Mouse (Mus musculus): ENCODE data around the gene Pif1.
A peak's percentile ranks its signal among the peaks of the same experiment; 100 is the strongest.

Pif1 gene

DNA sequence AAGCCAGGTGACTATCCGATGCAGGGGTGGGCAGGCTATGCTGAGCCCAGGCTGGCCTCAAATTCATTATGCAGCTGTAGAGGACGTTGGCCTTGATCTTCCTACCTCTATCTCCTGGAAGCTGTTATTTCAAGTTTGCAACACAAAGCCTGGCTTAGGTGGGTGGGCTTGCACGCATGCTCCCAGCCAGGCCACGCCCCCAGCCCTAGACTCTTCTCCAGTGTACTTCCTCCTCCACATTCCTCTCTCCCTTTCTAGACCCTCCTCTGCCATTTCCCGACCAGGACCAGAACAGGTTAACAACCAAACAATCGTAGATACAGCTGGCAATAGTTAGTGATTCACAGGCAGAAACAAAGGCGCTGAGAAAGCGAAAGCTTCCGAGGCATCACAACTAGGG lies 6.6 kb downstream of the Pif1 start:
- no peak for DNase-seq (ENCODE audit: extremely low spot score)

DNA sequence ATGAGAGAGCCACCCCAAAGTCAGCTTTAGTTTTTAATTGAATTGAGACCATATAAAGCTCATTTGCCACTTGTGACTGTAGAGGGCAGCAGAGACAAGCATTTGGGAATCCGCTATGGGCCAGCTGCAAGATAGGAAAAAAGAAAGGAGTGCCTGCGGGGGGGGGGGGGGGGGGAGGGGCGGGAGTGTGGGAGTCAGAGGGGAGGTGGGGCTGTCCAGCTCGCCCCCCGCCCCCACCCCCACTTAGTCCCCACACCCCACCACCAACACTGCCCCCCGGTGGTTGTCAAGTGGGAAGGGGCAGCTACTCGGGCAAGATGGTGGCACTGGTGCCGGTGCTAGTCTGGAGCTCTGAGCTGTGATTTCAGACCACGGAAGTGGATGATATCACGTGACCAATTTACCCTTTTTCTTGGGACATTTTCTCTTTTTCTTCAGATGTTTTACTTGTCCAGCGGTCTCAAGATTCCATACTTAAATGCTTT lies 11.8 kb downstream of the Pif1 start:
- peak; percentile 52 for DNase-seq (ENCODE audit: extremely low spot score)

GRCm38 (mm10) chr9:65600951-65601350 lies 14.0 kb downstream of the Pif1 start:
- no peak for DNase-seq (ENCODE audit: extremely low spot score)

DNA sequence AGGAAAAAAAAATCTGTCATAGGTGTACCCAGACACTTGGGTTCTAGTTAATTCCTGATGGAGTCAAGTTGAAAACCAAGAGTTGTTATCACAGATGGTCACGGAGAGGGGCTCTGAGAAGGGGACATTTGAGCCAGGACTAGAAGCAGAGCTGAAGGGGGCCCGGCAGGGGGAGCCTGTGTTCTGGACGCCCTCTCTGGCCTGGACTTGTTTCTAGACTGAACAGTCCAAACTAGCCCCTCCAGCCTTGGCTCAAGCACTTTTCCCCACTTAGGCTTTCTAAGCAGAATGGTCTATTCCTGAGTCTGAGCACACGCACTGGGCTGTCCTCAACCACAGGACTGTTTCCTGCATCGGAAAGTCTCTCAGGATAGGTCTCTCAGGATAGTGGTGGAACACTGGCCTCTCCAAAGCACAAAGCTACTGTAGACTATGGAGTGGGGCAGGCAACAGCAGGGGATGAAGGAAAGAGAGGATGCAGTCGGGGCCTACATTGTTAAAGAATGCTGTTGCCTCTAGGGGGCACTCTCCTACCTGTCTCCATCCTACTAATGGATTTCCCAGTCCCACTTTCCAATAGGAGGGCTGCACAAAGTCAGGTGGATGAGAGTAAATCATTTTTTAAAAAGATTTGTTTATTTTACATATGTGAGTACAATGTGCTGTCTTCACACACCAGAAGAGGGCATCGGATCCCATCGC lies 16.6 kb downstream of the Pif1 start:
- no peak for DNase-seq (ENCODE audit: extremely low spot score)

- peak; percentile 92 for DNase-seq (ENCODE audit: extremely low spot score)
These were observed 18.6 kb downstream of the Pif1 start for GRCm38 (mm10) chr9:65605471-65606136.

DNA sequence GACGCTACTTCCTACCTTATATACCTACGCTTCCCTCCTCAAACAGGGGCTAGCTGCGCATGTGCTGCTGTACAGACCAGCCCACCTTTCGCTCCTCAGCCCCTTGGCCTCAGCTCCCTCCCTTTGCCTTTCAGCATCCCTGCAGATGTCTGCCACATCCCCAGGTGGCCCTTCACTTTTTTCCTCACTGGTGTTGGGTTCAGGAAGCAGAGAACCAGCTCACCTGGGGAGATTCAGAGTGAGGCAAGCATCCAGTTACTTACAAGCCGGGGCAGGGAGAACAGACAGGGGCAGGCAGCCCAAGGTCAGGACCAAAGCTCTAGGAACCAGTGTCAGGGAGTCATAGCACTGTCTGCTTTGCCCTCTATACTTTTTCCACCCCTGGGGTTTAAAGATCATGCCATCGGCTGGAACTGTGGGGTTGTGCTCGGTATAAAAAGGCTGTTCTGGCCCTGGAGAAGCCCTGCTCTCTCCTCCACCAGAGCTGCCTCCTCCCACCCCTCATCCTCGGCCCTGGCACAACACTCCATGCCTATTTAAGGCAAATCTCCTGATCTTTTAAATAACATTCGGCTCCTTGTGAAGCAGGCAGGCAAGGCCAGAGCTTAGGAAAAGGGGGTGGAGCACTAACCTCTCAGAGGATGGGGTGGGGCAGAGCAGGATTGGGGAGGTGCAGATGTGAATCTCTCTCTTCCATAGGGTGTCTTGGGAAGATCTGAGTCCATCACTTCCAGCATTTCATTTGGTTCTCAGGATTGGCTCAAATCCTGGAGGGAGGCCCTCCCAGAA lies 19.6 kb downstream of the Pif1 start:
- no peak for DNase-seq (ENCODE audit: extremely low spot score)

DNA sequence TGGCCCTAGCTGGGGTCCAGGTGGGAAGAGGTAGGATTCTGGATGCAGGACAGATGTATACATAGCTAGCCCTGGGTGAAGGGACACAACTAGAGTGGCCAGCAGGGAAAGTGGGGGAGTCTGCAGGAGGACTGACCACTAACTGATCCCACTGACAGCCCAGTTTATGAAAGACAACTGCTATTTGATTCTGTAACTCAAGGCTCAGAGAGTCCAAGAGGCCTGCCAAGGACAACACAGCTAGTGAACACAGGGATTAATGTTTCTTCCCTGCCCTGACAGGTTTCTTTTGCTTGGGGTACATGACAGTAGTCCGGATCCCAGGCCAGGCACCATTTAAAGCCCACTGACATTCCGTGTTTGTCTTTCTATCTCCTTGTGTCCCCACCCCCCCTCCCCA lies 20.2 kb downstream of the Pif1 start:
- no peak for DNase-seq (ENCODE audit: extremely low spot score)

DNA sequence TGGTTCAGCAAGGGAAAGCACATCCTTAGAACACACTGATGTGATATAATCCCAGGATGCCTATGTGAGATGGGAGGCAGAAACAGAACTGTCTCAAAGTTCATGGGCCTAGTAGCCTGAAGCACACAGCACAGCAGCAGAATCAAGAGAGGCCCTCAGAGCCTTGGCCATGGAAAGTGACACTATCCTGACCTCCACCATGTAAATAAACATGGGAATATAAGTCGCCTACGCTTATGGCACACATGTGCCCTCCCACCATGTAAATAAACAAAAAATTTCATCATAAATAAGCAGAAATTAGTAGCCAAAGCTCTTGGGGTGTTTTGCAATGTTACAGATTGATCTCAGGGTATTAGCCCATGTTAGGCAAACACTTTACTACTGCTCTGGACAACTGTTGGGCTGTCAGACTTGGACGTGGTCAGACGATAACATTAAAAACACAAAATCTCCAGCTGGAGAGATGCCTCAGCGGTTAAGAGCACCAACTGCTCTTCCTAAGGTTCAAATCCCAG lies 25.1 kb downstream of the Pif1 start:
- DNase-seq (ENCODE audit: extremely low spot score) = no peak

DNA sequence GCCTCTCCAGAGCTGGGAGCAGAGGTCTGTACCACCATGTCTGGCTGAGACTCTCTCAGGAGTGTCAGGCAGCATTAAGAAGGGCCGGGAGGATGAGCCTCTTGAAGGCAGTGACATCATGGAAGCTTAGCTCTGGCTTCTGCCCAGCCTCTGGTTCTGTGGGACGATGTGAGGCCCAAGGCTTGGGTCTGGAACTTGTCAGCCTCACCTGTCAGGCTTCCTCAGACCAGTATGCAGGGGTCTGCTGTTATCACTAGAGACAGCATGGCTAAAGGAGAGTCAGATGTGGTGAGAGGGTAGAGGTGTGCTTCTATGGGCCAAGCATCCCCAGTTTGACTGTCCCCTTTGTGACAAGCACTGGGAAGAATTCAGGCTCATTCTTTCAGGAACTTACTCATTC lies 26.1 kb downstream of the Pif1 start:
- DNase-seq (ENCODE audit: extremely low spot score) = no peak

- DNase-seq (ENCODE audit: extremely low spot score) = no peak
These were observed 32.4 kb downstream of the Pif1 start for GRCm38 (mm10) chr9:65619311-65619710.

DNA sequence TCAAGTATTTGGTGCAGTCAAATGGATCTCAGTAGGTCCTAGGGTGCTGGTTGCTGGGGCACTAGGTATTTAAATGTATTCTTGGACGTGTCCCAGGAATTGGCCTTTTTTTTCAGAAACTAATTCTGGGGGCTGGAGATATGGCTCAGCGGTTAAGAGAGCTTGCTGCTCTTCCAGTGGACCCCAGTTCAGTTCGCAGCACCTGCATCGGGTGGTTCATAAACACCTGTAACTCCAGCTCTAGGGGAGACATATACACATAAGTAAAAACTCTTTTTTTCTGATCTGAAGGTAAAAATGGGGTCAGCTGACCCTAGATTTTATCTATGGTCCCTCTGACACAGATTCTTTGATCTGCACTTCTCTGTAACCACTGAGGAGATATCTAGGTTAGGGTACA lies 34.2 kb downstream of the Pif1 start:
- no peak for DNase-seq (ENCODE audit: extremely low spot score)

- no peak for DNase-seq (ENCODE audit: extremely low spot score)
These were observed 34.7 kb downstream of the Pif1 start for GRCm38 (mm10) chr9:65621666-65622065.

DNA sequence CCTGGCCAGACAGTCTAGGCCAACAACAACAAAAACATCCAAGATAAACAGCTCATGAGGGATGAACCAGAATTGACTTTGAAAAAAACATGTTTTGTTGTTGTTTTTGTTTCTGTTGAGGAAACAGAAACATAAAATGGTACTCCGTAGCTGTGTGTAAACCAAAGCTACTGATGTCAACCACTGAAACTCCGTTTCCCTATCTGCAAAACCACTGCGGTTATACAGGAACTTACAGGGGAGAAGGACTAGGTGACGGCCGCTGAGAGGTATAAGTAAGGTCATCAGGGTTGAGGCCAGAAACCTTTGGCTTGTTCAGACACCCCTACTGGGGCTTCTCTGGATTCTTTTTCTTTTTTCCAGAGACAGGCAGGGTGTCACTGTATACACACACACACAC lies 35.9 kb downstream of the Pif1 start:
- no peak for DNase-seq (ENCODE audit: extremely low spot score)

DNA sequence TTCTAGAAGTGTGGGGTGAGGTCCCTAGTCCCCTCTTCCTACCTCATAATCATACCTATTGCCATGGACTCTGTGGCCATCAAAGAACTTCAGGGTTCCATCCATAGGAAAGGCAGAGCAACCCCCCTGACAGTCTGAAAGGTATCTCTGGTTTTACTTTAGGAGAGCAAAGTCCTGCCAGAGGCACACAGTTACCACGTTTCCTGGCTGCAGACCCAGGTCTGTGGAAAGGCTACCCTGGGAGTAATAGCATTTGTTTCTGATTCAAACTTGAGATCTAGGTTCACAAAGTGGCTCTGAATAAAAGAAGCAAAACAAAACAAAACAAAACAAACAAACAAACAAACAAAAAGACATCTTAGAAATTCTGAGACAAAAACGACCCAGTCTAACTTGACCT lies 37.3 kb downstream of the Pif1 start:
- DNase-seq (ENCODE audit: extremely low spot score) = no peak

DNA sequence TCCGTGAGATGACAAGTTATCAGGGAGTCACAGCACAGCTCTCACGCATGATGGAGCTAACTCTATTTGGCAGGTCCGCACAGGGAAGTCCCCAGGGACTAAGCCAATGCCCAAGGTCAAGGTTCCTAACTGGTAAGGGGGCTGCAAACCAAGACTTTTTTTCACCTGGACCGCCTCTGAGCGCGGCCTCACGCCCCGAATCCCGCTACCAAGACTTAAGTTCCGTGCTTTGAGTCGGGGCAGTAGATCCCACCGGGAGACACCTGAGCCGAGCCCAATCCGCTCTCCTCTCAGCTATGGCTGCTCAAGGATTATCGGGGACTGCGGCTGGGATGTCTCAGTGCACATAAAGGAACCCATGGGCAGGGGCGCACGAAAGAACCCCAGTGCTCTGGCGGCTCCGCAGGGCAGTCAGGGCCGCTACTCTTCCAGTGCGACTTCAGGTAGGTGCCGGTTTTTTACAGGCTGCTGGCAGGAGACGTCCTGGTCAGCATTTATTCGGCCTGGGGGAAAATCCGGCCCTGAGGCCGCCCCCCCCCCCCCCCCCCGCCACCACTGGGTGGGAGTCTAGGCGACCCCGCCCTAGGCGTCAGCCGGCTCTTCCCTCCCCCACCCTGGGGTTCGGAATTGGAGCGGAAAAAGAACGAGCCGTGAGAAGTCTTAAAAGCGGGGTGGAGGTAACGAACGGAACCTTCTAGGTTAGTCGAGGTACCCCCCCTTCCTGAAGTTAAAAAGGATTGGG lies 42.2 kb downstream of the Pif1 start, which contains the start of gene Rbpms2:
Gene Rbpms2, plus strand, starts transcription at position 624 of the 742 bp plus-strand sequence.
- peak; percentile 59 for DNase-seq (ENCODE audit: extremely low spot score)

DNA sequence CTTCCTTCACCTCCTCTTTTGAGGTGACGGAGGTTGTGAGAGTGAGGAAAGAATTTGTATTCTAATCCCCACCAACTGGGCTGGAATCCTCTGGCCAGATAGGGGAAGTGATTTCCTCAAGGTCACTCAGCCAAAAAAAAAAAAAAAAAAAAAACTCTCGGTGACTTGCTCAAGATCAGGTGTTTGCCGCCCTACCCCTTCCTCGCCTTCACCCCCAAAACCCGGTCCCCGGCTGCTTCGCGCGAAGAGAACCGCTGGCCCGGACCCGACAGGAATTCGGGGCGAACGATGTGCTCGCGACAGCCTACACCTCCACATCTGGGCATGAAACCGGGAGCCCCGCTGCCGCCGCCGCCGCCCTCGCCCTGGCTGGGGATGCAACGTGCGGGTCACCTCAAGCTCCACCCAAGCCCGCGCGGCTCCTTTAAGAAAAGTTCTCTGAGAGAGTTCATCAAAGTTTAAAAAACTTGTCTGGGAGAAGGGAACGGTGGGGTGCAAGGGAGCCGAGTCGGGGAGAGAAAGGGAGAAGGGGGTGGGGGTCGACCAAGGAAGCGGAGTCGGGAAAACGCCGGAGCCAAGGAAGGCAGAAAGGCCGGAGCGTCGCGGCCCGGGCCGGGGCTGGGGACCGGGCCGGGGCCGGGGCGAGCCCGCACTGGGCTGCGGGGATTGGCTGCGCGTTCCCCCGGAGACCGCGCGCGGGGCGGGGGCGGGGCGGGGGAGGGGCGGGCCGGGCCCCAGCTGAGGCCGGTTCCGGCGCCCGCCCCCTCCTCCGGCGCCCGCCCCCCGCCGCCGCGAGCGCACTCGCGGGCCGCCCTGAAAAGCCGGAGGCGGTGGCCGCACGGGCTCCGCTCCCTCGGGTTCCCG lies 43.0 kb downstream of the Pif1 start:
- no peak for DNase-seq (ENCODE audit: extremely low spot score)

- DNase-seq (ENCODE audit: extremely low spot score) = peak; percentile 77
These were observed 43.8 kb downstream of the Pif1 start for GRCm38 (mm10) chr9:65630631-65631353.

GRCm38 (mm10) chr9:65631354-65632021 lies 44.5 kb downstream of the Pif1 start:
- DNase-seq (ENCODE audit: extremely low spot score) = no peak

DNA sequence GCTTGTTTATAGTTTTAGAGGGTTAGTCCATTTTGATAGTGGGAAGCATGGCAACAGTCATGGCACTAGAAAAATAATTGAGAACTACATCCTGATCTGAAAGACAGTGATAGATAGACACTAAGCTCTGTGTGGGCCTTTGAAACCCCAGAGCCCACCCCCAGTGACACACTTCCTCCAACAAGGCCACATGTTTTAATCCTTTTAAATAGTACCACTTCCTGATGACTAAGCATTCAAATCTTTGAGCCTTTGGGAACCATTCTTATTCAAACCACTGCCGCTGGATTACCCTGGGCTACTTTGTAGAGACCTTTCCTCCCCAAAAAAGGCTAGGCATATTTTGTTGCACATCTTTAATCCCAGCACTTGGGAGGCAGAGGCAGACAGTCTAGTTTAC lies 48.8 kb downstream of the Pif1 start:
- no peak for DNase-seq (ENCODE audit: extremely low spot score)

All from embryo, embryonic 9.5 days (tissue).